Mouse (Mus musculus) cerebellum, adult 2 months (tissue): Measurements from ENCODE around the gene Usp19. TPM values are rescaled to one million over a fixed set of nuclear protein-coding genes. Genes with fewer than 3 reads are reported as not detected.
A peak's percentile ranks its signal among the peaks of the same experiment; 100 is the strongest.

Source experiments
- DNase-seq, 2 experiments: peaks; one replicate each; pipeline ENCODE4 v3.0.0; 2021
- H3K27ac ChIP-seq: fragments of 200-500 bp; 2 replicates; pipeline ENCODE4 v1.5.1; 2012; ENCODE audit warnings: low read length, control low read depth, inconsistent platforms; ENCODE audit not compliant: insufficient read depth
- H3K27me3 ChIP-seq: fragments of 200-500 bp; 2 replicates; pipeline ENCODE4 v1.6.1; 2012; ENCODE audit warnings: inconsistent platforms, mild to moderate bottlenecking, low read length, moderate library complexity; ENCODE audit not compliant: control insufficient read depth, insufficient read depth
- H3K4me1 ChIP-seq: fragments of 200-500 bp; 2 replicates; pipeline ENCODE4 v1.6.1; 2011; ENCODE audit warnings: low read length; ENCODE audit not compliant: control insufficient read depth, insufficient read depth
- H3K4me3 ChIP-seq: fragments of 200-500 bp; replicated peaks from 2 replicates; pipeline ENCODE3; 2011; ENCODE audit warnings: mild to moderate bottlenecking, low read depth, low read length, control low read depth; ENCODE audit not compliant: insufficient read depth
- CTCF ChIP-seq: fragments of 200-500 bp; IDR thresholded peaks from 2 replicates; pipeline ENCODE4 v1.5.1; 2011; ENCODE audit warnings: low read depth, mild to moderate bottlenecking, control low read depth, low read length, moderate library complexity, borderline replicate concordance; ENCODE audit not compliant: insufficient read depth
- POLR2A ChIP-seq: fragments of 200-500 bp; IDR thresholded peaks from 2 replicates; pipeline ENCODE4 v1.6.1; 2011; ENCODE audit warnings: low read length, control low read depth, borderline replicate concordance; ENCODE audit not compliant: insufficient read depth
- WGBS: fragments of 180-500 bp; shearing (Covaris S2); methylation state at CpG from one replicate; pipeline ENCODE4 v1.1.7; 2018; 5-methylcytosine and 5-hydroxymethylcytosine counted together
- polyA plus RNA-seq: library from polyadenylated mRNA; depleted of rRNA; stranded (reverse); fragments of >200 nt; gene quantifications from 2 replicates; pipeline ENCODE4 v1.2.3, GENCODE M21; 2012

Usp19 gene
- polyA plus RNA-seq, 1 experiment, result 192 TPM

DNA sequence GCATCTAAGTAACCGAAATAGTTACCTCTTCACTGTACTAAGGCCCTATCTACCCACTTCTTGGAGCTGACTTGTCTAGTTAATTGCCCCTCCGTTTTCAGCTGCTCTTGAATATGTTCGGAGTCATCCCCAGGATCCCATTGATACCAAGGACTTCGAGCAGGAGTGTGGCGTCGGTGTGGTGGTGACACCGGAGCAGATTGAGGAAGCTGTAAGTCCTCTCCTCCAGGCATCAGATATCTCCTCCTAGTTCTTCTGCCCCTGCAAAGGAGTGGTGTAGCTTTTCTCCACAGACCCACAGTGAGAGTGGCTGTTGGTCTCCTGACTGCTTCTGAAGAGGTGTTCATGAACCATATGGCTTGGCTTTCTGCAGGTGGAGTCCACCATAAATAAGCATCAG, 18.4 kb downstream of the Usp19 start:
- WGBS, result 87% methylated on average over 7 of the region's 7 CpGs
- TF ChIP-seq CTCF (no peak), POLR2A (no peak)
- no peaks in the 10 kb centered on the region for H3K27me3 ChIP-seq
- H3K27ac ChIP-seq, result no peak overlapping the region
- no peak overlapping the region for H3K4me3 ChIP-seq
- peaks cover 8% of the 10 kb centered on the region for H3K4me1 ChIP-seq
- no peak for DNase-seq

DNA sequence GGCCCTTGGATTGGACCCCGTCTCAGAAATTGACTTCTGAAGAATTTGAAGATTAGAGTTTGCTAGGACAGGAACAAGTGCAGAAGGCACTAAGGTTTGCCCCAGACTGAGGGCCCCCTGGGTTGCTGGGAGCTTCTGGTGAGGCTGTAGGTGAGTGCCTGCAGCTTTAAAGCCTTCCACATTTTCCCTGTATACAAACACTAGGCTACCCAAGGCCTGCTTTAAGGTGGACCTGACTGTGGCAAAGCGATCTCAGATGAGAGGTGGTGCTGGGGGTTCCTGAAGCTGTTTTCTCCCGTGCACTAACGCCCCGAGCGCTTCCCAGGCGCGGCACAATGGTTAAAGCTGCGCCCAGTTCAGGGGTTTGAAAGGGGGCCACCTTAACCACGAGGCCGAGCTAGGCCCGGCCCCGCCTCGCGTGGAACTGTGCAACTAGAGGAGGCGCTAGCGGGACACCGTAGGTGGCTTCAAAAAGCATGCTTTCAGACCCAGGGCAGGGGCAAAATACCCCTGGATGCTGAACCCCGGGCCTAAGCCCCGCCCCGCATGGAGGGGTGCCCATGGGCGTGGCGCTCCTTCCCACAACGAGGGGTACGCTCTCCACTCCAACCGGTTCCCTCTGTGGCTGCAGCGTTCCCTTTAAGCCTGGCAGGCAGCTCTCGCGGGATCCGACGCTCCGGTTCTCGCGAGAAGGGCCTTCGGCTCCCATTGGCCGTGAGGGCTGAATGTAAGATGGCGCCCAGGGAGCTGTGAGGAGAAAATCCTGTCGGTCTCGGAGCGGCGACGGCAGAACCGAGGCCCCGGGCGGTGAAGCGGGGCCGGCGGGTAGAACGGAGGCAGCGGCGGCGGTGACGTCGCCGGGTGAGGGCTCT, 26.2 kb downstream of the Usp19 start, which contains the start of gene Qrich1:
Qrich1 (plus strand) TSS at position 427 of the 872 bp plus-strand sequence.
- no peaks in the 10 kb centered on the region for H3K27me3 ChIP-seq
- peak within 1 kb of the TSS; percentile 89 for H3K27ac ChIP-seq
- no peak for TF ChIP-seq CTCF
- TF ChIP-seq POLR2A, result peak; percentile 70; the same call in 1 of the 2 replicates
- H3K4me1 ChIP-seq, result peaks cover 7% of the 10 kb centered on the region; the same call in 1 of the 2 replicates
- WGBS, result 1% methylated on average over 55 of the region's 55 CpGs
- H3K4me3 ChIP-seq, result peak within 1 kb of the TSS; percentile 64
- DNase-seq, result peak; percentile 96 to 97

DNA sequence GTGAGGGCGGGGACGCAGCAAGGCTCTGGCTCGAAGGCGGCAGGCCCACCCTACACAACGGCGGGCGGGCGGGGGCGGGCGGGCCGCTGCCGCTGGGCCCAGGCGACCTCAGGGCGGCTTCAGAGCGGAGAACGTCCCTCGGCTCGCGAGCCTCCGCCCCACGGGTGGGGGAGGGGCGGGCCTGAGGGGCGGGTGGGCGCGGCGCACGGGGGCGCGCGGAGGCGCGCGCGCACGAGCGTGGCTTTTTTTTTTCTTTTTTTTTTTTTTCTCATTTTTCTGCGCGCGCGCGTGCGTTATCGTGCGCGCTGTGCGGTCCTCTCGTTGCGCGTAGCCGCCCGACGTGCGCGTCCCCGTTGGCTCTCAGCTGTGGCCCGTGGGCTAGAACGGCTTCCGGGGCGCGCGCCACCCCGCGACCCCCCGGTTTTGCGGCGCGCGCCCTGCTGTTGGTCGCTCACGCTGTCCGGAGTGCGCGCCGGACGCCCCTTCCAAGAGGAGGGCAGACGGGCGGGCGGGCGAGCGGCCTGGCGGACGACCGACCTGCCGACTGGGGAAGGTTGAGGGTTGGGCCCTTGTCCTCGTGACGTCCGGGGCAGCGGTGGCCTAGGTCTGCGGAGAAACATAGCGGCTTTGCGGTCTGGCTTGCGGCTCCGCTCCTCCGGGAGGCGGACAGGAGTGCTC, 27.0 kb downstream of the Usp19 start:
- peak; percentile 85 to 87 for DNase-seq
- TF ChIP-seq POLR2A, result 0 out of 2 replicates have a peak, but pooled peaks have one; percentile 7
- TF ChIP-seq CTCF, result no peak
- Histone ChIP-seq H3K27me3 (no peaks in the 10 kb centered on the region), H3K27ac (peak overlapping the region; percentile 89), H3K4me1 (peaks cover 7% of the 10 kb centered on the region; the same call in 1 of the 2 replicates), H3K4me3 (peak overlapping the region; percentile 64)
- under 1% methylated on average over 88 of the region's 95 CpGs for WGBS

DNA sequence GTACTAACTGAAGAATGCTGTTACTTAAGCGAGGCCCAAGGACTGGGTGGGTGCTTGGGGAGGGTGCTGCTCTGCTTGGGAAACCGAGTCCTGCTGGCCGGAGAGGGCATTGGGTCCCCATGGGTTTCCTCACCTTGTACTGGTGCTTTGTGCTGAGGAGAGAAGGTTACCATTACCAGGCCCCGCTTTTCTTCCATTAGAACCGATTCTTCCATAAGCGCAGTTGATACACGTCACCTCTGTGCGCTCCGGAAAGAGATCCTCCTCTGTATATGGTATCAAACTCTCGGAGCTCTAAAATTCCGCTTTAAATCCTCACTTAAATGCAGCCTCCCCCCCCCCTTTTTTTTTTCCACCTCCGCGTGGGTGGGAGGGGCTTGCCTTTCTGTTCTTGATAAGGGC, 27.5 kb downstream of the Usp19 start:
- Histone ChIP-seq H3K27me3 (no peaks in the 10 kb centered on the region), H3K4me1 (peaks cover 7% of the 10 kb centered on the region; the same call in 1 of the 2 replicates), H3K4me3 (peak overlapping the region; percentile 64), H3K27ac (peak overlapping the region; percentile 49; the same call in 1 of the 2 replicates)
- no peak for DNase-seq
- TF ChIP-seq CTCF (no peak), POLR2A (no peak)
- WGBS, result 0% methylated on average over 13 of the region's 13 CpGs

DNA sequence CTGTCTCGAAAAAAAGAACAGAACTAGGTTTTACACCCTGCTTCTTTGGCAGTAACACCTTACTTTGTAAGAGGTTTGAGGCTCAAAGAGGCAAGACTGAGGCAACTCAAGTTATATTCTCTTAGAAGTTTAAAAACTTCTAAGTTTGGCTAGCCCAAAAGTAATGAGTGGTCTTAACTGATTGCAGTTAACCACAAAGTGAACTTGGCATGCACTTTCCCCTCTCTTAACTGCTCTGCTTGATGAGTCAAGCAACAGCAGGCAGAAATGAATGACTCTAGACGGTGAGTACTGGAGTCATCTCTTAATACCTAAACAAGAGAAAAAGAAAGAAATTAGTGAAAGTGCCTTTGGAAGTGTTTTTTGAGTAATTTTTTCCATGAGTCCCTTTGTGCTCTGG, 31.2 kb downstream of the Usp19 start:
- WGBS, result 45% methylated on average over 2 of the region's 2 CpGs
- TF ChIP-seq CTCF (no peak), POLR2A (no peak)
- Histone ChIP-seq H3K27ac (no peak overlapping the region), H3K4me3 (no peak overlapping the region), H3K4me1 (peaks cover 7% of the 10 kb centered on the region; the same call in 1 of the 2 replicates), H3K27me3 (no peaks in the 10 kb centered on the region)
- no peak for DNase-seq

DNA sequence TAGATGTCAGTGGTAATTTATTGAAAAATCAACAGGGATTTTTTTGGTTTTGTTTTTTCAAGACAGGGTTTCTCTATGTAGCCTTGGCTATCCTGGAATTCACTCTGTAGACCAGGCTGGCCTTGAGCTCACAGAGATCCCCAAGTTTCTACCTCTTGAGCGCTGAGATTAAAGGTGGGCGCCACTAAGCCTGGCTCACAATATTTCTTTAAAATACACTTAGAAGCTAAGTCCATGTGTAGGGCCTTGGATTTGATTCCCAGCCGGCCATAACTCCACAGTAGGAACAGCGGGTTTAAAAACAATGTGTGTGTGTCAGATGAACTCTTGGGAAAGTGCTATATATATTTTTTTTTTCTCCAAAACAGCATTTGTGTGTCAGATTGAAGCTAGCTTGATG, 32.9 kb downstream of the Usp19 start:
- TF ChIP-seq CTCF (no peak), POLR2A (no peak)
- Histone ChIP-seq H3K27me3 (no peaks in the 10 kb centered on the region), H3K4me1 (peaks cover 7% of the 10 kb centered on the region; the same call in 1 of the 2 replicates), H3K4me3 (no peak overlapping the region), H3K27ac (no peak overlapping the region)
- WGBS, result 89% methylated on average over 4 of the region's 4 CpGs
- DNase-seq, result no peak

DNA sequence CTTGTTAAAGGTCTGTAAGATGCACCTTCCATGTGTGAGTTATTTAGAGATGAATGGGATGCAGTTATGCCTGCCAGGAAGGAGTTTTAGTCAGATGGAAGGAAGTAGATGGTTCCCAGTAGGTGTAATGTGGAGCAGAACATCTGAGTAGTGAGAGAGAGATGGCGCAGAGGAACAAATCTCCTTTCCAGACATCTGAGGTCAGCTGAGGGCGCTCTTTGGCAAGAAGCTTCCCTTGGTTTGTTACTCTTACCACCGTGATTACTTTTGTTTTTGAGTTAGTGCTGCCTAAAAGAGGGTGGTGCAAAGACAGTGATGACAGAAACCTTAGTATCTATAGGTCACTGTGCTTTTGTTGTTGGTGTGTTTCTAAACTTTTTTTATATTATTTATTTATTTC, 35.0 kb downstream of the Usp19 start:
- WGBS, result 49% methylated on average over 3 of the region's 3 CpGs
- no peak for DNase-seq
- H3K27me3 ChIP-seq, result no peaks in the 10 kb centered on the region
- no peaks in the 10 kb centered on the region; the same call in 1 of the 2 replicates for H3K4me1 ChIP-seq
- no peak for TF ChIP-seq POLR2A
- no peak for TF ChIP-seq CTCF
- no peak overlapping the region for H3K4me3 ChIP-seq
- no peak overlapping the region for H3K27ac ChIP-seq

DNA sequence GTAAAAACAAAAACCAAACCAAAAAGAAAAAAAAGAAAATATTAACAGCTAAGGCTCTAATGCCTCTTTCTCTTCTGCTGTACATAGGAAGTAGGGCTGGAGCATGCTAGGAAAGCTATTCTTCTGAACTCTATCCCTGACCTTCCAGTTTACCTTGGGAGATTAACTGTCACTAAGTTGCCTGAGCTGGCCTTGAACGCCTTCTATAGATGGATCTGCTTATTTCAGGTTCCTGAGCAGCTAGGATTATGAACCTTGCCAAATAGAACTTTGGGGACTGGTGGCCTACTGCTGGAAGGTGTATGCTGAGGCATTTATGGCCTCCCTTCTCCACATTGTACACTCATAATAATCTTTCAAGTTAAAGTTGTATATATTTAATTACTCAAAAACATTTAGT, 40.6 kb downstream of the Usp19 start:
- WGBS, result 79% methylated on average over 1 of the region's 1 CpGs
- no peak for TF ChIP-seq CTCF
- TF ChIP-seq POLR2A, result no peak

More for the DNA sequence above, 40.6 kb downstream of the Usp19 start:
- DNase-seq, result no peak
- Histone ChIP-seq H3K27ac (no peak overlapping the region), H3K27me3 (no peaks in the 10 kb centered on the region), H3K4me3 (no peak overlapping the region), H3K4me1 (no peaks in the 10 kb centered on the region; the same call in 1 of the 2 replicates)
